Mouse (Mus musculus) CH12.LX (cell line): Measurements from ENCODE around the gene 5730522E02Rik. TPM values are rescaled to one million over a fixed set of nuclear protein-coding genes. Genes with fewer than 3 reads are reported as not detected.
A peak's percentile ranks its signal among the peaks of the same experiment; 100 is the strongest.

Experiments
- DNase-seq: peaks from one replicate; pipeline ENCODE4 v3.0.0-alpha.2; 2013; ENCODE audit errors: extremely low read depth
- H3K27ac ChIP-seq: 2 replicates; pipeline ENCODE4 v1.5.1; 2012; ENCODE audit warnings: low read depth, mild to moderate bottlenecking, control low read depth, moderate library complexity; ENCODE audit not compliant: insufficient read depth
- H3K27me3 ChIP-seq: replicated peaks from 2 replicates; pipeline ENCODE3; 2012; ENCODE audit warnings: inconsistent platforms
- H3K36me3 ChIP-seq, 2 experiments: replicated peaks in 1 of 2; 2 replicates each; pipeline versions ENCODE3 to v1.6.1; 2012; ENCODE audit warnings: inconsistent platforms in 1 of 2, low read length in 1 of 2, mild to moderate bottlenecking in 1 of 2, mixed read lengths in 1 of 2, moderate library complexity in 1 of 2; ENCODE audit not compliant: control insufficient read depth in 1 of 2, insufficient read depth in 1 of 2
- H3K4me1 ChIP-seq, 2 experiments: 2 replicates each; pipeline ENCODE4 v1.6.1; 2012; ENCODE audit warnings: inconsistent platforms in 1 of 2, moderate library complexity in 1 of 2; ENCODE audit not compliant: insufficient read depth in 2 of 2, control insufficient read depth in 1 of 2
- H3K4me2 ChIP-seq: 2 replicates; pipeline ENCODE4 v1.6.1; 2012; ENCODE audit warnings: low read depth, mild to moderate bottlenecking, control low read depth; ENCODE audit not compliant: poor library complexity, insufficient read depth, severe bottlenecking
- H3K4me3 ChIP-seq, 3 experiments: fragments of 150-350 bp in 1 of 3; sonication (generic) in 1 of 3; replicated peaks in 1 of 3; 2 replicates each; pipeline versions ENCODE3 to v1.5.1; 2011 to 2012; ENCODE audit warnings: low read depth in 2 of 3, low read length in 2 of 3, mild to moderate bottlenecking in 2 of 3, moderate library complexity in 2 of 3, control low read depth in 1 of 3, improper control_type of control experiment in 1 of 3, inconsistent platforms in 1 of 3, mixed read lengths in 1 of 3; ENCODE audit not compliant: poor library complexity in 1 of 3
- H3K79me2 ChIP-seq: replicated peaks from 2 replicates; pipeline ENCODE4 v1.6.1; 2012; ENCODE audit warnings: mild to moderate bottlenecking, moderate library complexity; ENCODE audit not compliant: control insufficient read depth, poor library complexity, insufficient read depth, severe bottlenecking; ENCODE audit errors: extremely low read depth
- H3K9ac ChIP-seq: 2 replicates; pipeline ENCODE4 v1.6.1; 2012; ENCODE audit warnings: low read depth, mild to moderate bottlenecking, control low read depth, moderate library complexity; ENCODE audit not compliant: insufficient read depth
- H3K9me3 ChIP-seq: replicated peaks from 2 replicates; pipeline ENCODE3; 2012; ENCODE audit warnings: low read length, inconsistent platforms, mixed read lengths
- CHD1 ChIP-seq: IDR thresholded peaks from 2 replicates; pipeline ENCODE4 v1.6.1; 2012; ENCODE audit warnings: low read depth, low read length, improper control_type of control experiment, inconsistent platforms
- CTCF ChIP-seq, 2 experiments: IDR thresholded peaks in 1 of 2; conservative IDR thresholded peaks in 1 of 2; 2 replicates each; pipeline ENCODE4 v1.5.1; 2011 to 2012; ENCODE audit warnings: low read depth in 2 of 2, low read length in 2 of 2, improper control_type of control experiment in 1 of 2, inconsistent platforms in 1 of 2, mild to moderate bottlenecking in 1 of 2, moderate library complexity in 1 of 2
- ELF1 ChIP-seq: IDR thresholded peaks from 2 replicates; pipeline ENCODE4 v1.6.1; 2014; ENCODE audit warnings: low read depth, mild to moderate bottlenecking, inconsistent platforms, low read length, improper control_type of control experiment
- ETS1 ChIP-seq: conservative IDR thresholded peaks from 2 replicates; pipeline ENCODE4 v1.6.1; 2012; ENCODE audit warnings: low read depth, mild to moderate bottlenecking, inconsistent platforms, low read length, improper control_type of control experiment, moderate library complexity
- GABPA ChIP-seq: IDR thresholded peaks from 2 replicates; pipeline ENCODE4 v1.6.1; 2012; ENCODE audit warnings: low read depth, low read length, improper control_type of control experiment, inconsistent platforms; ENCODE audit not compliant: insufficient replicate concordance
- HCFC1 ChIP-seq: IDR thresholded peaks from 2 replicates; pipeline ENCODE4 v1.6.1; 2012; ENCODE audit warnings: low read depth, mild to moderate bottlenecking, inconsistent platforms, low read length, improper control_type of control experiment
- JUN ChIP-seq: IDR thresholded peaks from 2 replicates; pipeline ENCODE4 v1.6.1; 2011; ENCODE audit warnings: low read depth, mild to moderate bottlenecking, low read length, improper control_type of control experiment, moderate library complexity; ENCODE audit not compliant: insufficient read depth
- NRF1 ChIP-seq: IDR thresholded peaks from 2 replicates; pipeline ENCODE4 v1.6.1; 2014; ENCODE audit warnings: low read depth, mild to moderate bottlenecking, inconsistent platforms, low read length, improper control_type of control experiment, moderate library complexity
- PAX5 ChIP-seq: IDR thresholded peaks from 2 replicates; pipeline ENCODE4 v1.6.1; 2012; ENCODE audit warnings: low read length, inconsistent platforms, mixed read lengths
- POLR2A ChIP-seq: IDR thresholded peaks from 2 replicates; pipeline ENCODE4 v1.6.1; 2011; ENCODE audit warnings: low read depth, mild to moderate bottlenecking, improper control_type of control experiment, low read length
- RAD21 ChIP-seq: IDR thresholded peaks from 2 replicates; pipeline ENCODE4 v1.6.1; 2011; ENCODE audit warnings: low read depth, mild to moderate bottlenecking, low read length, improper control_type of control experiment, moderate library complexity
- RCOR1 ChIP-seq: conservative IDR thresholded peaks from 2 replicates; pipeline ENCODE4 v1.6.1; 2012; ENCODE audit warnings: low read depth, mild to moderate bottlenecking, inconsistent platforms, low read length, improper control_type of control experiment
- SIN3A ChIP-seq: IDR thresholded peaks from 2 replicates; pipeline ENCODE4 v1.6.1; 2012; ENCODE audit warnings: low read length, improper control_type of control experiment, inconsistent platforms
- SMC3 ChIP-seq: IDR thresholded peaks from 2 replicates; pipeline ENCODE4 v1.6.1; 2011; ENCODE audit warnings: low read depth, low read length, improper control_type of control experiment
- TCF12 ChIP-seq: IDR thresholded peaks from 2 replicates; pipeline ENCODE4 v1.6.1; 2014; ENCODE audit warnings: low read depth, mild to moderate bottlenecking, inconsistent platforms, low read length, improper control_type of control experiment
- UBTF ChIP-seq: IDR thresholded peaks from 2 replicates; pipeline ENCODE4 v1.6.1; 2012; ENCODE audit warnings: low read depth, mild to moderate bottlenecking, inconsistent platforms, low read length, improper control_type of control experiment, moderate library complexity
- ZC3H11A ChIP-seq: IDR thresholded peaks from 2 replicates; pipeline ENCODE4 v1.6.1; 2012; ENCODE audit warnings: low read depth, mild to moderate bottlenecking, inconsistent platforms, low read length, improper control_type of control experiment
- ZKSCAN1 ChIP-seq: IDR thresholded peaks from 2 replicates; pipeline ENCODE4 v1.6.1; 2012; ENCODE audit warnings: low read depth, inconsistent platforms, low read length, improper control_type of control experiment, borderline replicate concordance
- ZMIZ1 ChIP-seq: IDR thresholded peaks from 2 replicates; pipeline ENCODE4 v1.6.1; 2012; ENCODE audit warnings: low read depth, mild to moderate bottlenecking, inconsistent platforms, low read length, improper control_type of control experiment
- ZNF384 ChIP-seq: IDR thresholded peaks from 2 replicates; pipeline ENCODE4 v1.6.1; 2012; ENCODE audit warnings: low read depth, low read length, improper control_type of control experiment, inconsistent platforms
- dilution Hi-C: fragments of 300-500 bp; cut with MboI; formaldehyde crosslinking; loops from 2 replicates; pipeline ENCODE4 v1.14.3; 2020; ENCODE audit warnings: low sequenced_read_pairs; ENCODE audit not compliant: extremely low pct_unique_long_range_greater_than_20kb, extremely low pct_ligation_motif_present
- in situ Hi-C: fragments of 300-500 bp; cut with MboI; formaldehyde crosslinking; loops from 3 replicates; pipeline ENCODE4 v1.14.3; 2019; ENCODE audit warnings: low sequenced_read_pairs, low pct_ligation_motif_present, low pct_unique_long_range_greater_than_20kb, mixed read lengths
- polyA plus RNA-seq: library from polyadenylated mRNA; unstranded; fragments of >175 nt; gene quantifications from 2 replicates; pipeline ENCODE4 v1.2.1, GENCODE M21; 2012; ENCODE audit warnings: low read depth; ENCODE audit not compliant: insufficient read length
- total RNA-seq, 2 experiments: library from RNA; depleted of rRNA; stranded (reverse); fragments of 300-350 nt in 1 of 2; fragments of >200 nt in 1 of 2; gene quantifications; 2 replicates each; pipeline ENCODE4 v1.2.3; 2012 to 2014

The 5730522E02Rik gene
- total and polyA plus RNA-seq, 3 experiments = not detected

- H3K4me2 ChIP-seq = no peak overlapping the region
- H3K79me2 ChIP-seq = no peaks in the 10 kb centered on the region
- H3K36me3 ChIP-seq = no peaks in the 10 kb centered on the region
- no peak overlapping the region for H3K9ac ChIP-seq
- in situ Hi-C loops = loop anchor here (10.0 to 25.0 kb wide), 2 partner anchors 444 to 761 kb away; no protein-coding TSS in a partner anchor
- H3K9me3 ChIP-seq = no peaks in the 10 kb centered on the region
- H3K27me3 ChIP-seq = no peaks in the 10 kb centered on the region
- H3K4me3 ChIP-seq = no peak overlapping the region
- dilution Hi-C loops = no loop called here
- peak; percentile 61 to 85; a peak in 3 of 4 replicates for TF ChIP-seq CTCF (conservative IDR thresholded peaks at IDR 0.05 in 1 of 2, IDR thresholded peaks at IDR 0.05 in 1 of 2; ENCODE audit: low read depth in 2 of 2, low read length in 2 of 2)
- no peak for TF ChIP-seq GABPA
- TF ChIP-seq RAD21 = peak; percentile 65
- no peak for TF ChIP-seq HCFC1
- TF ChIP-seq ZMIZ1 = no peak
- no peak for TF ChIP-seq UBTF
- TF ChIP-seq ZKSCAN1 = no peak
- TF ChIP-seq NRF1 = 0 out of 2 replicates have a peak, but pooled peaks have one; percentile 40
- no peak for TF ChIP-seq TCF12
- TF ChIP-seq POLR2A = no peak
- peak; percentile 36; the same call in 1 of the 2 replicates for TF ChIP-seq ZC3H11A
- TF ChIP-seq SMC3 = peak; percentile 92
- no peak for TF ChIP-seq JUN
- no peak for TF ChIP-seq RCOR1
- DNase-seq = peak; percentile 78
- H3K4me1 ChIP-seq = peaks cover 3 to 9% of the 10 kb centered on the region in 2 experiments; a peak in 2 of 4 replicates
- H3K27ac ChIP-seq = peak overlapping the region; percentile 11; the same call in 1 of the 2 replicates
These were observed 9.4 kb downstream of the 5730522E02Rik start for GRCm38 (mm10) chr11:26200970-26201777.

GRCm38 (mm10) chr11:26195468-26195867 is 15.1 kb downstream of the 5730522E02Rik start:
- dilution Hi-C loops = no loop called here
- H3K4me2 ChIP-seq = no peak overlapping the region
- no peaks in the 10 kb centered on the region for H3K4me1 ChIP-seq
- H3K36me3 ChIP-seq = no peaks in the 10 kb centered on the region
- in situ Hi-C loops = loop anchor here (25.0 kb wide), 1 partner anchor 592 kb away; no protein-coding TSS in a partner anchor
- H3K9ac ChIP-seq = no peak overlapping the region
- no peaks in the 10 kb centered on the region for H3K9me3 ChIP-seq
- H3K79me2 ChIP-seq = no peaks in the 10 kb centered on the region
- TF ChIP-seq RCOR1 (no peak), CHD1 (no peak), ETS1 (no peak), PAX5 (no peak), SMC3 (no peak), ELF1 (no peak), SIN3A (no peak), ZKSCAN1 (no peak), ZNF384 (no peak), HCFC1 (no peak), ZC3H11A (no peak)
- no peaks in the 10 kb centered on the region for H3K27me3 ChIP-seq
- no peak for DNase-seq
- H3K27ac ChIP-seq = no peak overlapping the region
- no peak overlapping the region for H3K4me3 ChIP-seq
